Mouse (Mus musculus): ENCODE data around the gene Spint4. TPM values are rescaled to one million over a fixed set of nuclear protein-coding genes. Genes with fewer than 3 reads are reported as not detected.

The Spint4 gene
- total RNA-seq, 2 experiments from 2014 or later, result not detected

GRCm38 (mm10) chr2:164725895-164726619 lies 27.8 kb downstream of the Spint4 start:
- peak; percentile 30 to 31 for DNase-seq (ENCODE audit: low spot score in 2 of 2)
- intact Hi-C loops (cut with DNase I), result loop anchor here (1.0 to 10.0 kb wide), 3 partner anchors 47 to 311 kb away; no protein-coding TSS in a partner anchor

DNA sequence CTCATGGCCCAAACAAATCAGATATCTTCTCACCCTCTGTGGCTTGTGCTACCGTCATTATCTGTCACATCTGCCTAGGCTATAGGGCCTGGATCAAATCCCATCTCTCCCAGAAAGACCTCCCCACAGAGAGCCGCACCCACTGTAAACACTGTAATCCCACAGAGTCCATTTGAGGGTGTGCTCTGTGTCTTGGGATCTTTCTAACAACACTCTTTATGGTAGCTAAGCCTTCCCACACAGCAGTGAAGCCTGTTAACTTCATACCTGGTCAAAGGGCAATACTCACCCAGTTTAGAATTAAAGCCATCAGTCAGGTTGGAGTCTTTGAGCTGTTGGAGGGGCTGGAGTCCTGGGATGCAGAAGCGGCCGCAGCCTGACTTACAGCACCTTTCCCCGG lies 33.4 kb downstream of the Spint4 start:
- no peak for DNase-seq (ENCODE audit: low spot score in 2 of 2)
- intact Hi-C loops (cut with DNase I), result no loop called here

- no peak for DNase-seq (ENCODE audit: low spot score in 2 of 2)
- intact Hi-C loops (cut with DNase I), result no loop called here
Observed at GRCm38 (mm10) chr2:164733259-164733658, 35.0 kb downstream of the Spint4 start.

DNA sequence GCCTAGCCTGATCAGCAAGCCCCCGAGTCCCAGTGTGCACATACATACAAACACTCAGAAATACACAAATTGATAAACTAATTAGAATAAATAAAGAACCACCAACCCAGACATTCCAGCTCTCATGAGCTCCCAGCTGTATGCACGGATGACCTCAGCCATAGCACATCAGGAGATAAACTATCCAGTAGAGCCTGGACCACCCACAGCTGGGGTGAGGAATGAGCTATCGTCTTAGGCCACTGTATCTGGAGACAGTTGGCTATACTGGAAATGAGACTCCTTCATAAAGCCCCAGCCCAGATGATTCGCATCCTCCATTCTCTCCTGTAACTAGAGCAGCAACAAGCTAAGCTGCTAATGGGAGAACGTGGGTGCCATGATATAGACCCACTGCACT lies 36.5 kb downstream of the Spint4 start:
- intact Hi-C loops (cut with DNase I), result no loop called here
- no peak for DNase-seq (ENCODE audit: low spot score in 2 of 2)

DNA sequence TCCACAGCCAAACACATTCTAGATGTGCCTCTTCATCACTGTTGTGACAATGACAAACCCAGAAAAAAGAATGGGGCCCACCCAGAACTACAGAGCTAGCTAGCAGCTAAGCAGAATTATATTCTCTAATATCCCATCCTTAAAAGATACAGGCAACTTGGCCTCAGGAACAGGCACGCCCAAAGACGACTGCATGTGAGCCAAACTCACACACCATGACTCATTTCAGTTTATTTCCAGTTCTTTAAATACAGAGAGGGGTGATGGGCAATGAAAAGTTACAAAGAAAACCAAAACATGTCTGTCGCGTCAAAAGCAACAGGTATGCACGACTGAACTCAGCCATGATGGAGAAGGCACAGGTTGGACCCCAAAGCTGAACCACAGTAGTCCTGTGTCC lies 37.1 kb downstream of the Spint4 start:
- intact Hi-C loops (cut with DNase I), result no loop called here
- DNase-seq (ENCODE audit: low spot score in 2 of 2), result no peak

GRCm38 (mm10) chr2:164737377-164738090 lies 39.2 kb downstream of the Spint4 start:
- DNase-seq (ENCODE audit: low spot score in 2 of 2), result no peak
- intact Hi-C loops (cut with DNase I), result no loop called here

DNA sequence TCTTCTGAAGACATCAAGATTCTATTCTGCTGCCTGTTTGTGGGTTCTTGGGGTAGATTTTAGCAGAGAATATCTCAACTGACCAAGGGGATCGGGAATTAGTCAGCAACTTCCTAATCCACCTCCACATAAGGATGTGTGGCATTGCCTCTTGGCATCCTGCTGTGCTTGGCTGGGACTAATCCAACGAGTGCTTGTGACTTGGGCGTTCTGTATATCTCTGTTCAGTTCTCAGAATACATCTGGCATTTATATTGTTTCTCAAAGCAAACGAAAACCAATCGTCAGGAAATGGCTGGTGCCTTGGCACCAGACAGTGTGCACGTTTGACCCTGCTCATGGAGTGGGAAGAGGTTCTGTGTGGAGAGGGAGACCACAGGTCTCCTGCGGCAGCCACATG lies 41.6 kb downstream of the Spint4 start:
- intact Hi-C loops (cut with DNase I), result no loop called here
- DNase-seq (ENCODE audit: low spot score in 2 of 2), result no peak

- intact Hi-C loops (cut with DNase I), result no loop called here
- no peak for DNase-seq (ENCODE audit: low spot score in 2 of 2)
Observed at GRCm38 (mm10) chr2:164744987-164745386, 46.7 kb downstream of the Spint4 start.

DNA sequence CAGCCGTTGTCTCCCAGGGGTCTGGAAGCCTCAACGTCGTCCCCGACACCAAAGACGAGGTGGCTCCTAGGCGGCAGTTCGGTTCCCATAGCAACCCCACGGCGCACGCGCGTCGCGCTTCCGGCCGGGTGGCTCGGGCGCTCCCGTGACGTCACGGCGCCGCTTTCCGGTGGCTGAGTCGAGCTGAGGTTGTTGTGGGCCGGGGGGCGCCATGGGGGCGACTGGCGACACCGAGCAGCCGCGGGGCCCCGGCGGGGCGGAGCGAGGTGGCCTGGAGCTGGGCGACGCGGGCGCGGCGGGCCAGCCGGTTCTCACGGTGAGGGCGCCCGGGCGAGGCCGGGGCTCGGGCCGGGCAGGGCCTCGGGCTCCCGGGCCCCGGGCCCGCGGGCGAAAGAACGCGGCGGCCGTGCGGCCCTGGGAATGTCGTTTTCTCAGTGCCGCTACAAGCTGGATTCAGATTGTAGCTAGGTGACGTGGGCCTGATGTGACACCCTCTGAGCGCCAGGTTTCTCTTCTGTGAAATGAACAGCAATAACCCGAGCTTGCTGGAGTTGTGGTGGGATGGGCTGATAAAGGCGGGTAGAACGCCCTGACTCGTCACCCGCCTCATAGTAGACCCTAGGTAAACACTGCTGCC lies 47.7 kb downstream of the Spint4 start, which contains the start of the genes Wfdc3 and Dnttip1:
Wfdc3 (minus strand) TSS at position 89 of the 637 bp plus-strand sequence.
Dnttip1 (plus strand) TSS at position 141 of the 637 bp plus-strand sequence.
- peak; percentile 96 to 97 for DNase-seq (ENCODE audit: low spot score in 2 of 2)
- intact Hi-C loops (cut with DNase I), result no loop called here

- intact Hi-C loops (cut with DNase I), result no loop called here
- DNase-seq (ENCODE audit: low spot score in 2 of 2), result no peak
Observed at GRCm38 (mm10) chr2:164746693-164747092, 48.4 kb downstream of the Spint4 start.

DNA sequence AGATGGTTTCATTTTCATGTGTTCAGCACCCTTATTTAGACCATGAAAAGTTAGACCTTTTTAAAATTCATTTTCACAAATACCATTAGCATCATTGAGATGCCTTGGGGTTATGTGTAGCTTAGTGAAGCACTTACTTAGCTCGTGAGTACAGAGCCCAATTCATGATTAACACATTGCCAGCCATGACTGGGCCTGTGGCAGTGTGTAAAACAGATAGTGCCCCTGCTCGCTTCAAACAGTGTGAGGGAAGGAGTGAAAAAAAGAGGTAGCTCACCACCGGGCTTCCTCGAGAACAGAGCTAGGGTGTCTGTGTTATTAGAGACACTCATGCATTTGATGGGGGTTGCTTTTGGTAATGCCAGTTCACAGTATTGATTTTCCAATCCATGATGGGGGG lies 49.9 kb downstream of the Spint4 start:
- intact Hi-C loops (cut with DNase I), result no loop called here
- DNase-seq (ENCODE audit: low spot score in 2 of 2), result no peak

- intact Hi-C loops (cut with DNase I), result no loop called here
- no peak for DNase-seq (ENCODE audit: low spot score in 2 of 2)
Observed at GRCm38 (mm10) chr2:164748991-164749390, 50.7 kb downstream of the Spint4 start.

Other genes starting within 250 kb of the Spint4 start
- 10 to 100 TPM; 34.7 to 40.4 TPM for gene Sys1, start 241.5 kb upstream of the Spint4 start, total RNA-seq (2021)
- 10 to 100 TPM in 1 of 2 experiments, 1 to 10 TPM in 1; 8.1 to 14.9 TPM for gene Gm20458, start 237.5 kb upstream of the Spint4 start, total RNA-seq (2021)
- not detected for gene Trp53tg5, start 224.8 kb upstream of the Spint4 start, total RNA-seq (2021)
- gene Dbndd2, start 212.4 kb upstream of the Spint4 start, total RNA-seq (2021), result 100 to 1,000 TPM; 112 to 126 TPM
- 10 to 100 TPM; 88.7 to 98.5 TPM for gene Pigt, start 201.0 kb upstream of the Spint4 start, total RNA-seq (2021)
- not detected for gene Wfdc2, start 136.1 kb upstream of the Spint4 start, total RNA-seq (2021)
- not detected for gene Spint3, start 125.0 kb upstream of the Spint4 start, total RNA-seq (2021)
- not detected for gene Wfdc6a, start 113.1 kb upstream of the Spint4 start, total RNA-seq (2021)
- gene Eppin, start 104.9 kb upstream of the Spint4 start, total RNA-seq (2021), result not detected
- gene Wfdc6b, start 85.0 kb upstream of the Spint4 start, total RNA-seq (2021), result not detected
- not detected for gene Wfdc8, start 84.9 kb upstream of the Spint4 start, total RNA-seq (2021)
- gene Wfdc16, start 59.7 kb upstream of the Spint4 start, total RNA-seq (2021), result not detected
- gene Wfdc10, start 42.5 kb upstream of the Spint4 start, total RNA-seq (2021), result not detected
- not detected for gene Wfdc9, start 41.9 kb upstream of the Spint4 start, total RNA-seq (2021)
- gene Wfdc11, start 24.4 kb upstream of the Spint4 start, total RNA-seq (2021), result not detected
- gene Wfdc13, start 13.4 kb upstream of the Spint4 start, total RNA-seq (2021), result not detected
- not detected for gene Spint5, start 16.8 kb downstream of the Spint4 start, total RNA-seq (2021)
- gene Wfdc3, start 47.4 kb downstream of the Spint4 start, total RNA-seq (2021), result 1 to 10 TPM; 1.2 to 2.4 TPM
- gene Dnttip1, start 47.5 kb downstream of the Spint4 start, total RNA-seq (2021), result 10 to 100 TPM; 33.5 to 37.8 TPM
- gene Ube2c, start 71.4 kb downstream of the Spint4 start, total RNA-seq (2021), result 1 to 10 TPM in 1 of 2 experiments, under 1 TPM in 1; 0.57 to 1.3 TPM
- under 1 TPM in 1 of 2 experiments, not detected in 1; 0.96 TPM for gene Tnnc2, start 81.5 kb downstream of the Spint4 start, total RNA-seq (2021)
- gene Snx21, start 87.3 kb downstream of the Spint4 start, total RNA-seq (2021), result 10 to 100 TPM; 54.9 to 59.5 TPM
- 10 to 100 TPM; 25.5 to 27.6 TPM for gene Acot8, start 106.4 kb downstream of the Spint4 start, total RNA-seq (2021)
- 1 to 10 TPM; 8.2 to 8.3 TPM for gene Zswim3, start 106.6 kb downstream of the Spint4 start, total RNA-seq (2021)
- 10 to 100 TPM; 22.0 to 22.8 TPM for gene Zswim1, start 124.2 kb downstream of the Spint4 start, total RNA-seq (2021)
- gene Spata25, start 130.0 kb downstream of the Spint4 start, total RNA-seq (2021), result 1 to 10 TPM in 1 of 2 experiments, not detected in 1; 1.7 TPM
- gene Ctsa, start 134.4 kb downstream of the Spint4 start, total RNA-seq (2021), result 100 to 1,000 TPM; 104 to 105 TPM
- 1 to 10 TPM; 3.8 to 5.3 TPM for gene Neurl2, start 135.0 kb downstream of the Spint4 start, total RNA-seq (2021)
- gene Pltp, start 159.2 kb downstream of the Spint4 start, total RNA-seq (2021), result 10 to 100 TPM; 81.9 to 86.4 TPM
- 10 to 100 TPM; 42.8 to 46.7 TPM for gene Pcif1, start 180.8 kb downstream of the Spint4 start, total RNA-seq (2021)
- gene Zfp335, start 213.3 kb downstream of the Spint4 start, total RNA-seq (2021), result 10 to 100 TPM; 22.6 to 28.5 TPM
- 1 to 10 TPM; 1.7 to 2.1 TPM for gene Mmp9, start 242.3 kb downstream of the Spint4 start, total RNA-seq (2021)

Measured in left cerebral cortex, postnatal 36 days (tissue).